Mouse (Mus musculus): ENCODE data around the gene Nhsl2. TPM values are rescaled to one million over a fixed set of nuclear protein-coding genes. Genes with fewer than 3 reads are reported as not detected.

The Nhsl2 gene
- polyA plus RNA-seq, 1 experiment from 2014 or later = 4.5 TPM

DNA sequence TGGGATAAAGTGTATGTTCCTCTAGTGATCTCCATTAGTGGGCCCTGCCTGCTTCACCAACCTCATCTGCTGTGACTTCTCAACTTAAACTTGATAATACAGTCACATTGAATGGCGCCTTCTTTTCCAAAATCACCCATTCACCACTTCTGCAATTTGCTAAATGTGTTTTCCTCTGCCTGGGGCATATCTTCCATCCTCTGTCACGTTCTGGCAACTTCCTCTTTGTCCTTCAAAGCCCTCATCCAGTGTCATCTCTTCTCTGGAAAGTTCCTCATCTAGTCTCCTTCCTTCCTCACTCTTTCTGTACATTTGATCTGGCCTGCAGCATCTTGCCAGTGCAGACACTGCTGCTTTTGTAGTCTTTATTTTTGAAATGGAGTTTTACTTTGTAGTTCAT lies 158.8 kb downstream of the Nhsl2 start:
- Histone ChIP-seq H3K36me3 (ENCODE audit: control insufficient read depth, insufficient read depth, low read length) (no peaks in the 10 kb centered on the region), H3K4me2 (ENCODE audit: low read depth, low read length) (no peak overlapping the region), H3K4me1 (ENCODE audit: control insufficient read depth, insufficient read depth, low read length) (no peaks in the 10 kb centered on the region), H3K4me3 (ENCODE audit: low read depth, low read length) (no peak overlapping the region), H3K27ac (ENCODE audit: low read depth, low read length) (no peak overlapping the region), H3K9me3 (ENCODE audit: control insufficient read depth, low read length) (no peaks in the 10 kb centered on the region), H3K9ac (replicated peaks; ENCODE audit: low read depth, low read length) (no peak overlapping the region), H3K27me3 (ENCODE audit: control insufficient read depth, insufficient read depth, low read length) (peaks cover 3% of the 10 kb centered on the region; the same call in 1 of the 2 replicates)
- WGBS = 72% methylated on average over 2 of the region's 2 CpGs
- no peak for ATAC-seq (ENCODE audit: low read depth)

DNA sequence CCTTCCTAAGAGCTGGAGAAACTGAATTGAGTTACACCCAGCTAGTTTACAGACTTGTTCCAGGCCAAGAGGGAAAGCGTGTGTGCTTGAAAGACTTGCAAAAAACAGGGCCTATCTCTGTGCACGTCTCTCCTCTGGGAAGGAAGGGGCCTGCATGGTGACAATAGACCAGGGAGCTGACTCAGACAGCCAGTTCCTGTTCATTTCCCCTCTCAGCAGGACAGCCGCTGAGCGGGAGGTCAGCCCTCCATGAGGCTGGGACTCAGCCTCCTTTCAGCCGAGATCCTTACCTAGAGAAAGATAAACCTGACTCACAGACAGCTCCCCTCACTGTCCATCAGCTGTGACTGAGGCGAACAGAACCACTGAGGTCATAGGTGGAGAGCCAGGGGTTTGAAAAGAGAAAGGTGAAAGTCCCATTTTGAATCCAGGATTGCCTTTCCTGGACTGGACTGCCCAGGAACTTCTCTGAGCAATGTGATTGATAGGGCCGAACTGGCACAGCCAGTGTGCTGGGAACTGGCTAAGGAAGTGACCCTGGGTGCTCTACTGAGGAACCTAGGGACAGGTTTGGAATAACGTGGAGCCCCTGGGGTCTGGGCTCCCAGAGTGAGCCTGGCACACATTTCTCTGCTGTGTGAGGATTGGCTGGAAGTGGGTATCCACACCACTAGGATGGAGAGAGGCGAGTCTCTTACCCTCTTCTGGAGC lies 168.2 kb downstream of the Nhsl2 start:
- 50% methylated on average over 9 of the region's 9 CpGs for WGBS
- no peak for ATAC-seq (ENCODE audit: low read depth)
- H3K27me3 ChIP-seq (ENCODE audit: control insufficient read depth, insufficient read depth, low read length) = peaks cover 3% of the 10 kb centered on the region; the same call in 1 of the 2 replicates

DNA sequence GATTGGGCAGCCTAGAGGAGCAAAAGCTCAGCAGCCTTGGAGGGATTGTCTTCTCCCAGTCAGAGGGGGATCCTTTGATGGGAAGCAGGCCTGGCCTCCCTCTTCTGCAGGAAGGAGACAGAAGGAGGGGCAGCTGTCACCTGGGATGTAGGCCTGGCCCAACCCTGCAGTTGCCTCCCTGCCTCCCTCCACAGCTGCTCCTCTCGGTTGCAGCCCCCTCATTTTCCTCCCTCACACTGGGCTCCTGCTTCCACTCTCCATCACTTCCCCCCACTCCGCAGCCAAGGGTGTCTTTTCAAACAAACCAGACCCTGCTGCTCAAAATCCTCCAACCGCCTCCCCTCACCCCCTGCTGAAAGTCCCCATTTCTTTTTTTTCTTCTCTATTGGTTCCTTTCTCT lies 169.7 kb downstream of the Nhsl2 start:
- Histone ChIP-seq H3K27ac (ENCODE audit: low read depth, low read length) (no peak overlapping the region), H3K27me3 (ENCODE audit: control insufficient read depth, insufficient read depth, low read length) (peaks cover 3% of the 10 kb centered on the region; the same call in 1 of the 2 replicates), H3K4me1 (ENCODE audit: control insufficient read depth, insufficient read depth, low read length) (no peaks in the 10 kb centered on the region), H3K9ac (replicated peaks; ENCODE audit: low read depth, low read length) (no peak overlapping the region), H3K9me3 (ENCODE audit: control insufficient read depth, low read length) (no peaks in the 10 kb centered on the region), H3K4me2 (ENCODE audit: low read depth, low read length) (no peak overlapping the region), H3K36me3 (ENCODE audit: control insufficient read depth, insufficient read depth, low read length) (no peaks in the 10 kb centered on the region), H3K4me3 (ENCODE audit: low read depth, low read length) (no peak overlapping the region)
- ATAC-seq (ENCODE audit: low read depth) = no peak
- WGBS = 59% methylated on average over 3 of the region's 3 CpGs

More for the DNA sequence above, 168.2 kb downstream of the Nhsl2 start:
- Histone ChIP-seq H3K4me1 (ENCODE audit: control insufficient read depth, insufficient read depth, low read length) (no peaks in the 10 kb centered on the region), H3K27ac (ENCODE audit: low read depth, low read length) (no peak overlapping the region), H3K9ac (replicated peaks; ENCODE audit: low read depth, low read length) (no peak overlapping the region), H3K36me3 (ENCODE audit: control insufficient read depth, insufficient read depth, low read length) (no peaks in the 10 kb centered on the region), H3K9me3 (ENCODE audit: control insufficient read depth, low read length) (no peaks in the 10 kb centered on the region), H3K4me3 (ENCODE audit: low read depth, low read length) (no peak overlapping the region), H3K4me2 (ENCODE audit: low read depth, low read length) (no peak overlapping the region)

DNA sequence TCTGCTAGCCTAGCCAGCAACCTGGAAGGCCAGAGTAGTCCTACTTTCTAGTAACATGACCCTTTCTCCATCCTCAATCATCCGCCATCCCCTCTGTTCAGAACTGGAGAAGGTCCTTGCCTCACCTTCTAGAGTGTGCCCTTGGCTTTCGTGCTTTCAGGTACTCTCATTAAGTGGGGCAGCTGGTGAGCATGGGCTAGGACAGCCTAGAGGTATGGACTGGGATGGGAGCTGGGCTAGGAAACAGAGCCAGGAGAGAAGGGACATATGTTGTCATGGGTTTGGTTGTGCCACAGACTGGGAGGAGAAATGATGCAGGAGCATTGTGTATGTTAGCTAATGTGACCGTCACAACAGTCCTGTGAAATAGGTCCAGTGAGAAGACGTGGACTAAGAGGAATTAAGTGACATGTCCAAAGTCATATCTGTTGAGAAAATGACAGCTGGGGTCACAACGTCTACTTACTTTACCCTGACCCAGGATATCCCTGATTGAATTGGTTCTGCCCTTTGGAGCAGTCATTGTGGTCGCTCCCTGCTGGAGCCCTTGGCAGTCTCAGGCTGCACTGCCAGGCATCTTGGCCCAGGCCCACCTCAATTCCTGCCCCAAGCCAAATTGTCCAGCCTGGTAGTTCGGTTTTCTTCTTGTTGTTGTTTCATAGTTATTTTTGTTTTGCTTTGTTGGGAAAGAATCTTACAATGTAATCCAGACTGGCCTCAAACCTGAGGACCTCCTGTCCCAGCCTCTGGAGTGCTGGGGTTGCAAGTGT lies 170.5 kb downstream of the Nhsl2 start:
- H3K27ac ChIP-seq (ENCODE audit: low read depth, low read length) = no peak overlapping the region
- H3K4me2 ChIP-seq (ENCODE audit: low read depth, low read length) = no peak overlapping the region
- H3K36me3 ChIP-seq (ENCODE audit: control insufficient read depth, insufficient read depth, low read length) = no peaks in the 10 kb centered on the region
- ATAC-seq (ENCODE audit: low read depth) = no peak
- H3K27me3 ChIP-seq (ENCODE audit: control insufficient read depth, insufficient read depth, low read length) = peaks cover 3% of the 10 kb centered on the region; the same call in 1 of the 2 replicates
- H3K9ac ChIP-seq (replicated peaks; ENCODE audit: low read depth, low read length) = no peak overlapping the region
- H3K9me3 ChIP-seq (ENCODE audit: control insufficient read depth, low read length) = no peaks in the 10 kb centered on the region
- no peak overlapping the region for H3K4me3 ChIP-seq (ENCODE audit: low read depth, low read length)
- 78% methylated on average over 7 of the region's 7 CpGs for WGBS
- H3K4me1 ChIP-seq (ENCODE audit: control insufficient read depth, insufficient read depth, low read length) = no peaks in the 10 kb centered on the region

DNA sequence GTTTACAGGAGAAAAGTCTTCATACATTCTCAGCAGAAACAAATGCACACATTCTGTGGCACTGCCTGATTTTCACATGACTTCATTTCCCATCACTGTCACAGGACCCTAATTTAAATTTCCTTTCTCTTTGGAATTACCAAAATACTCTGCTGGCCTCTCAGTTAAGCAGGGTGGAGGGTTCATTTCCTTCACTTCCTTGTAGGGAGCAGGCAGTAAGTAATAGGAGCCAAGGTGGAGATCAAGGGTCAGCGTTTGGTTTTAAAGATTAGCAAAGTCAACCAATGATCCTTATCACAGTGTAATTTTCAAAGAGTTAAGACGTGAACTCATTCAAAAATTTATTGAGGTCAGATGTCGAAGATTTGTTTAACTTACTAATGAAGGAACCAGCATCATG lies 175.8 kb downstream of the Nhsl2 start:
- Histone ChIP-seq H3K4me1 (ENCODE audit: control insufficient read depth, insufficient read depth, low read length) (no peaks in the 10 kb centered on the region), H3K27ac (ENCODE audit: low read depth, low read length) (no peak overlapping the region), H3K9me3 (ENCODE audit: control insufficient read depth, low read length) (no peaks in the 10 kb centered on the region), H3K36me3 (ENCODE audit: control insufficient read depth, insufficient read depth, low read length) (no peaks in the 10 kb centered on the region), H3K4me2 (ENCODE audit: low read depth, low read length) (no peak overlapping the region), H3K9ac (replicated peaks; ENCODE audit: low read depth, low read length) (no peak overlapping the region), H3K4me3 (ENCODE audit: low read depth, low read length) (no peak overlapping the region), H3K27me3 (ENCODE audit: control insufficient read depth, insufficient read depth, low read length) (peaks cover 2% of the 10 kb centered on the region; the same call in 1 of the 2 replicates)
- whole genome bisulfite sequencing = 71% methylated on average over 3 of the region's 3 CpGs
- ATAC-seq (ENCODE audit: low read depth) = no peak

DNA sequence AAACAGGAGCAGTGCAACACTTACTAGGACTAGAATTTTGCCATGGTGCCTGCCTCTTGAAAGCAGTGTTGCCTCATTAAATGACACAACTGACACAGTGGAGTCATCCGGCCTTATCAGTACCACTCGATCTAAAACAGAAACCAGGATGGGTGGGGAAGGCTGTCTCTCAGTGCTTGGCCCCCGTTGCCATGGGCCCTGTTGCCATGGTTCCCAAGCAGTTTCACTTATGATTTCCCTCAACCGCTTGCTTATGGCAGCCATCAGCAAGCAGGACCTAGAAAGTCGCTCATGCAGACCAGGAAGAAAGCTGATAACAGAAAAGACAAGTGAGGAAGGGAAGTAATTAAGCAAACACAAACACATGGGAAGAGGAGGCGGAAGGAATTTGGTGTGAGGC lies 182.7 kb downstream of the Nhsl2 start:
- no peaks in the 10 kb centered on the region for H3K9me3 ChIP-seq (ENCODE audit: control insufficient read depth, low read length)
- 48% methylated on average over 6 of the region's 6 CpGs for whole genome bisulfite sequencing
- no peak for ATAC-seq (ENCODE audit: low read depth)

DNA sequence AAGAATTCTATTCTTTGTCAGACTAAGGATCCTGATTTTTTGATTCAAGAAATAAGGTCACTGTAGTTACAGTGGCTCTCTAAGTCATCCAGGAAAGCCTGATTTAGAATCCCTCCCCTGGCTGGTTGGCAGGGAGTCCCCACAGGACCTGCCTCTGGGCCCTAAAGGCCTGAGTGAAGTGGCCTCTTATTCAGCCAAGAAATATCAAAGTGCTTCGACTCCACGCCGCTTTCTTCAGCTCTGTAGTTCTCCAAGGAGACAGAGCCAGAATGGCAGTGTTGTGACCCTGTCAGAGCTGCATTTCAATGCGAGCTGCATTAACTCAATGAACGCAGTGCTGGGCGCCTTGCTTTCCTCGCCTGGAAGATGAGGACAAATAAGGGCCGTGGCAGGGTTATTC lies 183.2 kb downstream of the Nhsl2 start:
- no peaks in the 10 kb centered on the region for H3K36me3 ChIP-seq (ENCODE audit: control insufficient read depth, insufficient read depth, low read length)
- no peak overlapping the region for H3K4me3 ChIP-seq (ENCODE audit: low read depth, low read length)
- H3K4me1 ChIP-seq (ENCODE audit: control insufficient read depth, insufficient read depth, low read length) = no peaks in the 10 kb centered on the region
- no peak overlapping the region for H3K4me2 ChIP-seq (ENCODE audit: low read depth, low read length)
- H3K27me3 ChIP-seq (ENCODE audit: control insufficient read depth, insufficient read depth, low read length) = peaks cover 2% of the 10 kb centered on the region; the same call in 1 of the 2 replicates
- no peaks in the 10 kb centered on the region for H3K9me3 ChIP-seq (ENCODE audit: control insufficient read depth, low read length)
- H3K9ac ChIP-seq (replicated peaks; ENCODE audit: low read depth, low read length) = no peak overlapping the region
- no peak overlapping the region for H3K27ac ChIP-seq (ENCODE audit: low read depth, low read length)
- ATAC-seq (ENCODE audit: low read depth) = no peak
- 41% methylated on average over 8 of the region's 8 CpGs for WGBS

More for the DNA sequence above, 182.7 kb downstream of the Nhsl2 start:
- Histone ChIP-seq H3K4me3 (ENCODE audit: low read depth, low read length) (no peak overlapping the region), H3K27ac (ENCODE audit: low read depth, low read length) (no peak overlapping the region), H3K4me1 (ENCODE audit: control insufficient read depth, insufficient read depth, low read length) (no peaks in the 10 kb centered on the region), H3K27me3 (ENCODE audit: control insufficient read depth, insufficient read depth, low read length) (peaks cover 2% of the 10 kb centered on the region; the same call in 1 of the 2 replicates), H3K36me3 (ENCODE audit: control insufficient read depth, insufficient read depth, low read length) (no peaks in the 10 kb centered on the region), H3K9ac (replicated peaks; ENCODE audit: low read depth, low read length) (no peak overlapping the region), H3K4me2 (ENCODE audit: low read depth, low read length) (no peak overlapping the region)

DNA sequence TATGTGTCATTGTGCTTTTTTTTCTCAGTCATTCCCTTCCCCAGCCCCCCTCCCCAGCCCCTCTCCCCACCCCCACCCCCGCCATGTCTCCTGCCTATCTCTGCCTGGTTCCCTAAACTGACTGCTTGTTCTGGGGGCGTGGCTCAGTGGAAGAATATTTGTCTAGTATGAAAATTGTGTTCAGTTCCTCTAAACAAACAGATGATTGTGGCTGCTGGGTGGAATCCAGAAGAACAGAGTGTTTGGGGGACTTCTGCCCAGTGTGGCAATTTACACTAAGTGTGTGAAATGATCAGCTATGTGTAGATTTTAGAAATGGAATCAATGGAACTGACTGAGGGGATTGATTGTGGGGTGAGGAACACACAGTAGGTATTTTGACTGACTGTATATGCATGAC lies 184.4 kb downstream of the Nhsl2 start:
- no peak for ATAC-seq (ENCODE audit: low read depth)
- no peaks in the 10 kb centered on the region for H3K9me3 ChIP-seq (ENCODE audit: control insufficient read depth, low read length)
- H3K36me3 ChIP-seq (ENCODE audit: control insufficient read depth, insufficient read depth, low read length) = no peaks in the 10 kb centered on the region
- H3K27ac ChIP-seq (ENCODE audit: low read depth, low read length) = no peak overlapping the region
- H3K4me3 ChIP-seq (ENCODE audit: low read depth, low read length) = no peak overlapping the region
- H3K4me1 ChIP-seq (ENCODE audit: control insufficient read depth, insufficient read depth, low read length) = no peaks in the 10 kb centered on the region
- whole genome bisulfite sequencing = 80% methylated on average over 2 of the region's 2 CpGs
- H3K4me2 ChIP-seq (ENCODE audit: low read depth, low read length) = no peak overlapping the region
- peaks cover 2% of the 10 kb centered on the region; the same call in 1 of the 2 replicates for H3K27me3 ChIP-seq (ENCODE audit: control insufficient read depth, insufficient read depth, low read length)
- H3K9ac ChIP-seq (replicated peaks; ENCODE audit: low read depth, low read length) = no peak overlapping the region

DNA sequence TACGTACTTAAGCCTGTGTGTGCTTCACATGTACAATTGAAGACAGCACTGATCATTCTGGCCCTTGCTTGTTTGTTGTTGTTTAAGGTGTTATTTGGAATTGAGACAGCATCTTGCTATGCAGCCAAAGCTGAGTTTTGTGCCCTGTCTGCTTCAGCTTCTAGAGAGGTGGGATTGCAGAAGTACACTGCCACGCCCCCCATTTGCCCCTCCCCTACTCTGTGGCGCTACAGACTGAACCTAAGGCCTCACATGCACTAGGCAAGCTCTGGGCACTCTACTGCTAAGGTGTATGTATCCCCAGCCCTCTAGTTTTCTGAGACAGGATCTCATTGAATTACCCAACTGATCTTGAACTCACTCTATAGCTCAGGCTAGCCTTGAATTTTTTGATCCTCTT lies 186.5 kb downstream of the Nhsl2 start:
- no peak overlapping the region for H3K4me2 ChIP-seq (ENCODE audit: low read depth, low read length)
- H3K36me3 ChIP-seq (ENCODE audit: control insufficient read depth, insufficient read depth, low read length) = no peaks in the 10 kb centered on the region
- H3K27ac ChIP-seq (ENCODE audit: low read depth, low read length) = no peak overlapping the region
- no peaks in the 10 kb centered on the region for H3K27me3 ChIP-seq (ENCODE audit: control insufficient read depth, insufficient read depth, low read length)
- no peak overlapping the region for H3K9ac ChIP-seq (replicated peaks; ENCODE audit: low read depth, low read length)
- no peak overlapping the region for H3K4me3 ChIP-seq (ENCODE audit: low read depth, low read length)
- WGBS = 61% methylated on average over 3 of the region's 3 CpGs
- no peak for ATAC-seq (ENCODE audit: low read depth)
- H3K4me1 ChIP-seq (ENCODE audit: control insufficient read depth, insufficient read depth, low read length) = no peaks in the 10 kb centered on the region
- H3K9me3 ChIP-seq (ENCODE audit: control insufficient read depth, low read length) = no peaks in the 10 kb centered on the region

Data from neural tube, embryonic 14.5 days (tissue).